Mouse (Mus musculus) small intestine, adult 2 months (tissue): Measurements from ENCODE around the gene Ccdc155. TPM values are rescaled to one million over a fixed set of nuclear protein-coding genes. Genes with fewer than 3 reads are reported as not detected.

Source experiments
- H3K27ac ChIP-seq: fragments of 200-500 bp; 2 replicates; pipeline ENCODE4 v1.5.1; 2012; ENCODE audit warnings: low read depth, low read length, control low read depth, inconsistent platforms; ENCODE audit not compliant: insufficient read depth
- H3K27me3 ChIP-seq: fragments of 200-500 bp; 2 replicates; pipeline ENCODE4 v1.6.1; 2012; ENCODE audit warnings: mild to moderate bottlenecking, moderate library complexity, low read length, inconsistent platforms; ENCODE audit not compliant: control insufficient read depth, insufficient read depth
- H3K36me3 ChIP-seq: fragments of 200-500 bp; 2 replicates; pipeline ENCODE4 v1.6.1; 2012; ENCODE audit warnings: mild to moderate bottlenecking, low read length, control low read depth, inconsistent platforms; ENCODE audit not compliant: control insufficient read depth, insufficient read depth
- H3K4me1 ChIP-seq: fragments of 200-500 bp; 2 replicates; pipeline ENCODE4 v1.6.1; 2012; ENCODE audit warnings: low read length, inconsistent platforms, mixed read lengths; ENCODE audit not compliant: control insufficient read depth, insufficient read depth, insufficient read length
- H3K4me3 ChIP-seq: fragments of 200-500 bp; 2 replicates; pipeline ENCODE4 v1.5.1; 2012; ENCODE audit warnings: low read depth, mild to moderate bottlenecking, control low read depth, inconsistent platforms, low read length, moderate library complexity
- CTCF ChIP-seq: fragments of 200-500 bp; IDR thresholded peaks from 2 replicates; pipeline ENCODE4 v1.5.1; 2012; ENCODE audit warnings: low read depth, mild to moderate bottlenecking, control low read depth, inconsistent platforms, low read length, moderate library complexity, mixed read lengths; ENCODE audit not compliant: insufficient replicate concordance, insufficient read length; ENCODE audit errors: extremely low read depth
- POLR2A ChIP-seq: fragments of 200-500 bp; IDR thresholded peaks from 2 replicates; pipeline ENCODE4 v1.6.1; 2012; ENCODE audit warnings: low read depth, mild to moderate bottlenecking, control low read depth, inconsistent platforms, low read length, moderate library complexity
- WGBS: fragments of 180-500 bp; shearing (Covaris S2); methylation state at CpG from one replicate; pipeline ENCODE4 v1.1.7; 2018; 5-methylcytosine and 5-hydroxymethylcytosine counted together
- polyA plus RNA-seq: library from polyadenylated mRNA; depleted of rRNA; stranded (reverse); fragments of >200 nt; gene quantifications from 2 replicates; pipeline ENCODE4 v1.2.3, GENCODE M21; 2012

Gene Ccdc155
- polyA plus RNA-seq, 1 experiment = not detected

- Histone ChIP-seq H3K4me3 (no peak overlapping the region), H3K36me3 (0 out of 2 replicates have a peak, but pooled peaks cover 2% of the 10 kb centered on the region), H3K27me3 (peaks cover 20% of the 10 kb centered on the region), H3K4me1 (no peaks in the 10 kb centered on the region; the same call in none of the 2 replicates), H3K27ac (no peak overlapping the region)
- WGBS = 94% methylated on average over 6 of the region's 6 CpGs
- no peak for TF ChIP-seq CTCF
- no peak for TF ChIP-seq POLR2A
Measured at GRCm38 (mm10) chr7:45160316-45160800, 44.3 kb downstream of the Ccdc155 start.

DNA sequence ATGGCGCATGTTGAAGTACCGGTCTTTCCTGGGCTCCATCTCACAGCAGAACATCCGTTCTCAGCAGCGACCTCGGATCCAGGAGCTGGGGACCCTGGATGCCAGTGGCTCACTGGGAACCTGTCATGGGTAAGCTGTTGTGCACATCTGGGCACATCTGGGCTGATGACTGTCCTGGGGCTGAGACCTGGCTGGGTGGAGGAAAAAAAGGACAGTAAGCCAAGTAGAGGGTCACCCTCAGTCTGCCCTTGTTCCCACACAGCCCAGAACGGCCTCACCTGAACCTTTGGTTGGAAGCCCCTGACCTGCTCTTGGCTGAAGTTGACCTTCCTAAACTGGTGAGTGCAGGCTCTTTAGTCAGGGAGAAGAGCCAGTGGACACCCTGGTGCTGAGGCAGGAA is 45.7 kb downstream of the Ccdc155 start:
- Histone ChIP-seq H3K27ac (no peak overlapping the region), H3K4me3 (no peak overlapping the region), H3K36me3 (0 out of 2 replicates have a peak, but pooled peaks cover 2% of the 10 kb centered on the region), H3K27me3 (peaks cover 6% of the 10 kb centered on the region), H3K4me1 (peaks cover 4% of the 10 kb centered on the region)
- TF ChIP-seq CTCF = no peak
- TF ChIP-seq POLR2A = no peak
- 92% methylated on average over 6 of the region's 6 CpGs for WGBS

DNA sequence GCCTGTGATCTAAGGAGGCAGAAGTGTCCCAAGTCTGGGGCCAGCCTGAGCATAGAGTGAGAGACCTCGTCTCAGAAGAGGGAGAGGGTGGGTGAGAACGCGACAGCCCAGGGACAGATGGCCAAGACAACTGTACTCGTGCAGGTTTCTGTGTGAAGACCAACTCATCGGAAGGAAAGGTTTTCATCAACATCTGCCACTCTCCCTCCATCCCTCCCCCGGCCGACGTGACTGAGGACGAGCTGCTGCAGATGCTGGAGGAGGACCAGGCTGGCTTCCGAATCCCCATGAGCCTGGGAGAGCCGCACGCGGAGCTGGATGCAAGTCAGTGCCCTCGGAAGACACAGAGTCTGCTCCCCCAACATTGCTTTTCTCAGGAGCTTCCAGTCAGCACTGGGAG is 47.2 kb downstream of the Ccdc155 start:
- Histone ChIP-seq H3K4me1 (peaks cover 4% of the 10 kb centered on the region), H3K27me3 (no peaks in the 10 kb centered on the region), H3K27ac (no peak overlapping the region), H3K4me3 (no peak overlapping the region), H3K36me3 (0 out of 2 replicates have a peak, but pooled peaks cover 2% of the 10 kb centered on the region)
- no peak for TF ChIP-seq CTCF
- no peak for TF ChIP-seq POLR2A
- 88% methylated on average over 14 of the region's 14 CpGs for WGBS

DNA sequence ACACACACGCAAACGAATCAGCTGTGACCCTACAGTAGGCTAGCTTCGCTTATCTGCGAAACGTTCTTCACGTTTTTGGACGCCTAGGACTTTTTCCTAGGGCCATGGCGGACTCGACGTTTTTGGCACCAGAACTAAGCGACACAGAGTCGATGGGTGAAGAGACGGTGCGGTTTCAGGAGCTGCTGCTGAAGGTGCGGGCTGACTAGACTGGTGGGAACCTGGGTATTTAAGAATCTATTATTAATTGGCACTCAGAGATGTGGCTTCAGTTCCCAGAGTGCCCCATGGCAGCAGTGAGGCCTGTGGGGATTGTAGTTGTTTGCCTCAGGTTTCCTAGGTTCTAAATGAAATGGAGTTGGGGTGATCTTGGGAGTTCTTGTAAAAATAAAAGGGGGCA is 48.5 kb downstream of the Ccdc155 start:
- H3K27ac ChIP-seq = no peak overlapping the region
- no peak overlapping the region for H3K4me3 ChIP-seq
- H3K4me1 ChIP-seq = peaks cover 4% of the 10 kb centered on the region
- 92% methylated on average over 15 of the region's 15 CpGs for WGBS
- 0 out of 2 replicates have a peak, but pooled peaks cover 2% of the 10 kb centered on the region for H3K36me3 ChIP-seq
- H3K27me3 ChIP-seq = no peaks in the 10 kb centered on the region
- TF ChIP-seq CTCF (no peak), POLR2A (no peak)

DNA sequence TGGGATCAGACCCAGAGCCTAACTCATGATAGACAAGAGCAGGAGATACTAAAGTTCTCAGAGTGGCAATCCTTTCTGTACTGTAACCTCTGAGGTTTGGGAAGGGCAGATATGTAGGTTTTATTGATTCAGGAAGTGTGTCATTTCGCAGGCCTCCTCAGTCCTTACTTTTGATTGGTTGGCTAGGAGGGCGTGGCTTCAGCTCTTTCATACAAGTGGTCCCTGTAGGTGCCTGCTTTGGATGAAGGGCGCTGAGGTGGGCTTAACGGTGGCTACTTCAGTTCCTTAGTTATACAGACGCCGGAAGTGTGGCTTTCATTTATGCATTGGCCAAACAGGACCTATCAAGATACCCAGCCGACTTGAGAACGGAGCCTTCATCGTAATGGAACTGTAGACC is 49.1 kb downstream of the Ccdc155 start:
- H3K27ac ChIP-seq = peak overlapping the region; percentile 40; the same call in 1 of the 2 replicates
- peaks cover 7% of the 10 kb centered on the region for H3K4me1 ChIP-seq
- H3K36me3 ChIP-seq = 0 out of 2 replicates have a peak, but pooled peaks cover 2% of the 10 kb centered on the region
- WGBS = 86% methylated on average over 9 of the region's 9 CpGs
- no peak for TF ChIP-seq POLR2A
- no peak for TF ChIP-seq CTCF
- H3K27me3 ChIP-seq = no peaks in the 10 kb centered on the region
- no peak overlapping the region for H3K4me3 ChIP-seq

- TF ChIP-seq CTCF (peak; percentile 56; the same call in 1 of the 2 replicates), POLR2A (no peak)
- Histone ChIP-seq H3K27me3 (no peaks in the 10 kb centered on the region), H3K4me3 (peak overlapping the region; percentile 38), H3K4me1 (peaks cover 7% of the 10 kb centered on the region), H3K36me3 (0 out of 2 replicates have a peak, but pooled peaks cover 2% of the 10 kb centered on the region), H3K27ac (peak overlapping the region; percentile 40; the same call in 1 of the 2 replicates)
- WGBS = 63% methylated on average over 12 of the region's 12 CpGs
Measured at GRCm38 (mm10) chr7:45154993-45155514, 49.6 kb downstream of the Ccdc155 start.

GRCm38 (mm10) chr7:45154096-45154992 is 50.3 kb downstream of the Ccdc155 start, which contains the start of the genes Pih1d1 and Aldh16a1:
TSS of gene Pih1d1 (plus strand) at chr7:45154303.
TSS of gene Aldh16a1 (minus strand) at chr7:45154584.
- H3K4me3 ChIP-seq = peak within 1 kb of the TSS; percentile 71
- no peaks in the 10 kb centered on the region for H3K27me3 ChIP-seq
- H3K4me1 ChIP-seq = peaks cover 7% of the 10 kb centered on the region
- WGBS = 1% methylated on average over 69 of the region's 69 CpGs
- TF ChIP-seq CTCF (peak; percentile 52), POLR2A (peak; percentile 97)
- H3K27ac ChIP-seq = peak within 1 kb of the TSS; percentile 93
- 0 out of 2 replicates have a peak, but pooled peaks cover 2% of the 10 kb centered on the region for H3K36me3 ChIP-seq
